Mouse (Mus musculus): ENCODE measurements around the gene Zfhx3.

Gene Zfhx3

GRCm38 (mm10) chr8:108467172-108468035 lies 525.0 kb downstream of the Zfhx3 start:
- DNase-seq, result no peak

- DNase-seq, result no peak
These were observed 527.8 kb downstream of the Zfhx3 start for GRCm38 (mm10) chr8:108470269-108470668.

- peak; percentile 41 for DNase-seq
These were observed 532.1 kb downstream of the Zfhx3 start for GRCm38 (mm10) chr8:108474556-108474955.

- no peak for DNase-seq
These were observed 535.7 kb downstream of the Zfhx3 start for GRCm38 (mm10) chr8:108478131-108478530.

GRCm38 (mm10) chr8:108480141-108480540 lies 537.7 kb downstream of the Zfhx3 start:
- DNase-seq, result no peak

GRCm38 (mm10) chr8:108481167-108481815 lies 538.8 kb downstream of the Zfhx3 start:
- no peak for DNase-seq

GRCm38 (mm10) chr8:108496101-108496500 lies 553.7 kb downstream of the Zfhx3 start:
- no peak for DNase-seq

GRCm38 (mm10) chr8:108506779-108507178 lies 564.3 kb downstream of the Zfhx3 start:
- DNase-seq, result no peak

GRCm38 (mm10) chr8:108507769-108508168 lies 565.3 kb downstream of the Zfhx3 start:
- DNase-seq, result no peak

GRCm38 (mm10) chr8:108510641-108511325 lies 568.3 kb downstream of the Zfhx3 start:
- no peak for DNase-seq

GRCm38 (mm10) chr8:108518116-108518515 lies 575.7 kb downstream of the Zfhx3 start:
- DNase-seq, result no peak

- no peak for DNase-seq
These were observed 579.6 kb downstream of the Zfhx3 start for GRCm38 (mm10) chr8:108522050-108522449.

- DNase-seq, result no peak
These were observed 587.0 kb downstream of the Zfhx3 start for GRCm38 (mm10) chr8:108529421-108529820.

GRCm38 (mm10) chr8:108535121-108535876 lies 592.9 kb downstream of the Zfhx3 start:
- no peak for DNase-seq

GRCm38 (mm10) chr8:108536186-108536585 lies 593.7 kb downstream of the Zfhx3 start:
- no peak for DNase-seq

GRCm38 (mm10) chr8:108536911-108537351 lies 594.5 kb downstream of the Zfhx3 start:
- no peak for DNase-seq

- DNase-seq, result peak; percentile 11
These were observed 595.5 kb downstream of the Zfhx3 start for GRCm38 (mm10) chr8:108537686-108538551.

GRCm38 (mm10) chr8:108538929-108539555 lies 596.6 kb downstream of the Zfhx3 start:
- DNase-seq, result no peak

GRCm38 (mm10) chr8:108552518-108552917 lies 610.1 kb downstream of the Zfhx3 start:
- no peak for DNase-seq

- DNase-seq, result no peak
These were observed 611.5 kb downstream of the Zfhx3 start for GRCm38 (mm10) chr8:108553808-108554577.
